Mouse (Mus musculus) liver, embryonic 13.5 days (tissue): ENCODE data around the gene Pard3b. TPM values are rescaled to one million over a fixed set of nuclear protein-coding genes. Genes with fewer than 3 reads are reported as not detected.
A peak's percentile ranks its signal among the peaks of the same experiment; 100 is the strongest.

Experiments
- ATAC-seq: fragments of 200-750 bp; cut with Nextera tagmentation; 2 replicates; pipeline ENCODE4 v1.8.0; 2017; ENCODE audit warnings: low read depth, mild to moderate bottlenecking, moderate number of reproducible peaks, moderate library complexity
- DNase-seq: peaks from one replicate; pipeline ENCODE4 v3.0.0; 2022
- H3K27ac ChIP-seq: fragments of 300-500 bp; sonication (generic); 2 replicates; pipeline ENCODE4 v1.5.1; 2015; ENCODE audit warnings: moderate library complexity, mild to moderate bottlenecking, inconsistent platforms
- H3K27me3 ChIP-seq: fragments of 300-500 bp; sonication (generic); 2 replicates; pipeline ENCODE4 v1.6.1; 2015; ENCODE audit warnings: mild to moderate bottlenecking, inconsistent platforms
- H3K36me3 ChIP-seq: fragments of 300-500 bp; sonication (generic); 2 replicates; pipeline ENCODE4 v1.6.1; 2015; ENCODE audit warnings: mild to moderate bottlenecking, inconsistent platforms
- H3K4me1 ChIP-seq: fragments of 300-500 bp; sonication (generic); replicated peaks from 2 replicates; pipeline ENCODE4 v1.6.1; 2015; ENCODE audit warnings: inconsistent platforms
- H3K4me2 ChIP-seq: fragments of 300-500 bp; sonication (generic); 2 replicates; pipeline ENCODE4 v1.6.1; 2015; ENCODE audit warnings: inconsistent platforms, mild to moderate bottlenecking, moderate library complexity
- H3K4me3 ChIP-seq: fragments of 300-500 bp; sonication (generic); replicated peaks from 2 replicates; pipeline ENCODE4 v1.5.1; 2015; ENCODE audit warnings: mild to moderate bottlenecking, inconsistent platforms
- H3K9ac ChIP-seq: fragments of 300-500 bp; sonication (generic); 2 replicates; pipeline ENCODE4 v1.6.1; 2015; ENCODE audit warnings: mild to moderate bottlenecking, inconsistent platforms
- H3K9me3 ChIP-seq: fragments of 300-500 bp; sonication (generic); replicated peaks from 2 replicates; pipeline ENCODE4 v1.6.1; 2016; ENCODE audit warnings: inconsistent platforms
- WGBS: fragments of 180-500 bp; shearing (Covaris S2); methylation state at CpG from one replicate; pipeline ENCODE4 v1.1.7; 2015; ENCODE audit not compliant: insufficient replicate concordance; 5-methylcytosine and 5-hydroxymethylcytosine counted together
- polyA plus RNA-seq: library from polyadenylated mRNA; unstranded; fragments of >200 nt; fragmentation: Nextera tagmentation; extraction: Ambion mirVana; gene quantifications from 2 replicates; pipeline ENCODE4 v1.2.1, GENCODE M21; 2015

Pard3b gene
- polyA plus RNA-seq, 1 experiment from 2014 or later: 2.2 TPM

DNA sequence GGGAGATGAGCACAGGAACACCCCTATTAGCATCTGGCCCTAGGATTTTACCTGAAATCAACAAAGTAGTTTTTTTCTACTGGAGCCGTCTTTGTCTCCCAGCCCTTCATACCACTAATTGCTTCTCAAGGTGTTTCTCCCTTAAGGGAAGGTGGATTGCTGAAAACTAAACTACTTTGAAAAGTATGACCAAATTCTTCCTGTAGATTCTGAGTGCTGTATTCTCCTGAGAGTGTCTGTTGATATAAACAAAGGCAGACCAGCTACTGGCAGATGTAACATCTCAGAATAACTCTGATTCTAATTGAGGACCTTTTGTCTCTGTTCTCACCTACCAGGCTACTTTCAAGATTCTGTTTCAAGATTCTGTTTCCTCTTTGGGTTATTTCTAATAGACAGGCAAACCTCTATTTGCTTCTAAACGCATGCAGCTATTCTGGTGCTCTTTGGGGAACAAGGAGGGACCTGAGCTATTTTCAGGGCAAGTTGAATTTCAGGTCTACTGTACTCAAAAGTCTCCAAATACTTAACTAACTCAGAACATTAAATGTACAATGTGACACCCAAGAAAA is 563.1 kb downstream of the Pard3b start:
- no peaks in the 10 kb centered on the region for H3K36me3 ChIP-seq
- 53% methylated on average over 2 of the region's 2 CpGs for WGBS
- H3K27ac ChIP-seq: no peak overlapping the region
- H3K9ac ChIP-seq: no peak overlapping the region
- DNase-seq (no peak), ATAC-seq (no peak)
- no peak overlapping the region for H3K4me3 ChIP-seq
- H3K4me1 ChIP-seq: no peaks in the 10 kb centered on the region
- H3K27me3 ChIP-seq: no peaks in the 10 kb centered on the region
- no peak overlapping the region for H3K4me2 ChIP-seq
- no peaks in the 10 kb centered on the region for H3K9me3 ChIP-seq

DNA sequence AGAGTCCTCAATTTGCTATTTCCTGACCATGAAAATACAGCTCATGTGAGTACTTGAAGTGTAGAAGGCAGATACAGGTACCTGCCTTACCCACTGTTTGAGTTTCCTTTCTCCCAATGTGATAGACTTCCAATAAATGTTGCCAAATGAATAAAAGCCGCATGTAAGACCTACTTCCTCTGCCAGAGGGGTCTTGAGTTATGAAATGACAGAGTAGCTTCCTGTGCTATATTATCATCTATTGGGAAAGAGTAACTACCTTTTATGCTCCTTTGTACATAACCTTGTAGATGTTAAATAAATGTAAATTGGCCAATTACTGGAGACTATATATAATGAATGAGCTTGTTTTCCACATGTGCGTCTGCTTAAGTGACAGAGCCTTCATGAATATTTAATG is 574.7 kb downstream of the Pard3b start:
- Histone ChIP-seq H3K9ac (no peak overlapping the region), H3K9me3 (no peaks in the 10 kb centered on the region), H3K4me1 (no peaks in the 10 kb centered on the region), H3K27me3 (no peaks in the 10 kb centered on the region), H3K36me3 (no peaks in the 10 kb centered on the region), H3K4me3 (no peak overlapping the region), H3K4me2 (no peak overlapping the region), H3K27ac (no peak overlapping the region)
- ATAC-seq: no peak
- 64% methylated on average over 2 of the region's 2 CpGs for WGBS
- no peak for DNase-seq

DNA sequence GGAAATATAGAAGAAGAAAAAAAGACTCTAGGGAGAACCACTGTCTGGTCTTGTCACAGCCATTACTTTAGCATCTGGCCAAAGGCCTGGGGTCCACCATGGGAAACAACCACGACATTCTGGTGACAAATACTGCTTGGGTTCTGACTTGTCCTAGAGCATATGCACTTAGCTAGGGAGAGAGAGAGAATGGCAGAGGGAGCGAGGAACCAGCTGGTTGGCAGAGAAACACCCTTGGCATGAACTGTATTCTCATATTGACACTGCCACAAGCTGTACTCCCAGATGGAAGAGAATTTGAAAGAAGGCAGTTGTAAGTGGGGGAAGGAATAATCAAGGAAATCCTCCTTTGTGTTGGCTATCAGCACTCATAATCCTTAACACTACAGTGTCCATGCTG is 577.2 kb downstream of the Pard3b start:
- Histone ChIP-seq H3K4me2 (no peak overlapping the region), H3K4me3 (no peak overlapping the region), H3K27ac (no peak overlapping the region), H3K27me3 (no peaks in the 10 kb centered on the region), H3K9ac (no peak overlapping the region), H3K36me3 (no peaks in the 10 kb centered on the region), H3K9me3 (no peaks in the 10 kb centered on the region), H3K4me1 (no peaks in the 10 kb centered on the region)
- DNase-seq (no peak), ATAC-seq (no peak)
- WGBS: 52% methylated on average over 2 of the region's 2 CpGs

DNA sequence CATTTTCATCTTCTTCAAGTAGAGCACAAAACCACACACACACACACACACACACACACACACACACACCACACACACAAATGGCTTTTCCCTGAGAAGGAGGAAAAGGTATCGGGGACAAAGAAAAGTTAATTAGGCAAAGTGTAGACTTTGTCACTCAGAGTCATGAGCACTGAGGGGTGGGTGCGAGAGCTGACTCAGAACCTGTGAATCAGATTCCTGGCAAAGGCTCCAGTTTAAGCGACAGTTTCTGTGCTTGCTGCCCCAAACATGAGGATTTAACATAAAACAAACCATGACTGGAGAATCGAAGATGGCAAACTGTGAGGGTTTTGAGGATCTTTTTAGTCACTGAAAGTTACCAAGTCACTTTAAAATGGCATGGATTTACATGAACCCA is 577.9 kb downstream of the Pard3b start:
- DNase-seq (no peak), ATAC-seq (no peak)
- WGBS: 64% methylated on average over 4 of the region's 4 CpGs
- Histone ChIP-seq H3K36me3 (no peaks in the 10 kb centered on the region), H3K9ac (no peak overlapping the region), H3K4me3 (no peak overlapping the region), H3K4me1 (no peaks in the 10 kb centered on the region), H3K27ac (no peak overlapping the region), H3K27me3 (no peaks in the 10 kb centered on the region), H3K4me2 (no peak overlapping the region), H3K9me3 (no peaks in the 10 kb centered on the region)

- Histone ChIP-seq H3K9me3 (no peaks in the 10 kb centered on the region), H3K27me3 (no peaks in the 10 kb centered on the region), H3K4me2 (no peak overlapping the region), H3K36me3 (no peaks in the 10 kb centered on the region), H3K27ac (no peak overlapping the region), H3K9ac (no peak overlapping the region), H3K4me3 (no peak overlapping the region), H3K4me1 (no peaks in the 10 kb centered on the region)
- WGBS: 36% methylated on average over 5 of the region's 5 CpGs
- DNase-seq (no peak), ATAC-seq (no peak)
These were observed 590.5 kb downstream of the Pard3b start for GRCm38 (mm10) chr1:62229129-62229528.

- no peaks in the 10 kb centered on the region for H3K36me3 ChIP-seq
- H3K9me3 ChIP-seq: no peaks in the 10 kb centered on the region
- no peak overlapping the region for H3K27ac ChIP-seq
- no peak for DNase-seq
- ATAC-seq: 0 out of 2 replicates have a peak, but pooled peaks have one; percentile 34
- no peak overlapping the region for H3K4me2 ChIP-seq
- H3K4me3 ChIP-seq: no peak overlapping the region
- WGBS: 52% methylated on average over 1 of the region's 1 CpGs
- no peak overlapping the region for H3K9ac ChIP-seq
- H3K27me3 ChIP-seq: no peaks in the 10 kb centered on the region
- no peaks in the 10 kb centered on the region for H3K4me1 ChIP-seq
These were observed 595.4 kb downstream of the Pard3b start for GRCm38 (mm10) chr1:62234039-62234438.

DNA sequence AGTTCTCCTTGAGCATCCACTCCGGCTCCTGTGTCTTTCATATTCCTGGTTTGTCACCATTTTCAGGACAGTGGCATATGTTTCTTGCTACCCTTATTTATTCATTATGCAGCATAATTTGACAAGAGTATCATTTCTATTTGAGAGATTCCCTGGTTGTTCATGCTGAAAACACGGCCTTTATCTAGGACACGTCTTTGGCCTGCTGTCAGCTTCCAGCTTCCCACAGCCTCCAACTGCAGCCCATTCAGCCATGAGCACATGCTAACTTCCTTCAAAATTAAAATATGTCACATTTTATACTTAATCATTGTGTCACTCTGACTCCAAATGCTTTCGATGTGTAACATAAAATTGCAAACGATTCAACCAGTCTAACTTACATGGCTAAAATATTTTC is 596.5 kb downstream of the Pard3b start:
- Histone ChIP-seq H3K9ac (no peak overlapping the region), H3K4me2 (no peak overlapping the region), H3K27ac (no peak overlapping the region), H3K27me3 (no peaks in the 10 kb centered on the region), H3K36me3 (no peaks in the 10 kb centered on the region), H3K4me3 (no peak overlapping the region), H3K4me1 (no peaks in the 10 kb centered on the region), H3K9me3 (no peaks in the 10 kb centered on the region)
- 68% methylated on average over 5 of the region's 5 CpGs for whole genome bisulfite sequencing
- ATAC-seq: no peak
- no peak for DNase-seq

DNA sequence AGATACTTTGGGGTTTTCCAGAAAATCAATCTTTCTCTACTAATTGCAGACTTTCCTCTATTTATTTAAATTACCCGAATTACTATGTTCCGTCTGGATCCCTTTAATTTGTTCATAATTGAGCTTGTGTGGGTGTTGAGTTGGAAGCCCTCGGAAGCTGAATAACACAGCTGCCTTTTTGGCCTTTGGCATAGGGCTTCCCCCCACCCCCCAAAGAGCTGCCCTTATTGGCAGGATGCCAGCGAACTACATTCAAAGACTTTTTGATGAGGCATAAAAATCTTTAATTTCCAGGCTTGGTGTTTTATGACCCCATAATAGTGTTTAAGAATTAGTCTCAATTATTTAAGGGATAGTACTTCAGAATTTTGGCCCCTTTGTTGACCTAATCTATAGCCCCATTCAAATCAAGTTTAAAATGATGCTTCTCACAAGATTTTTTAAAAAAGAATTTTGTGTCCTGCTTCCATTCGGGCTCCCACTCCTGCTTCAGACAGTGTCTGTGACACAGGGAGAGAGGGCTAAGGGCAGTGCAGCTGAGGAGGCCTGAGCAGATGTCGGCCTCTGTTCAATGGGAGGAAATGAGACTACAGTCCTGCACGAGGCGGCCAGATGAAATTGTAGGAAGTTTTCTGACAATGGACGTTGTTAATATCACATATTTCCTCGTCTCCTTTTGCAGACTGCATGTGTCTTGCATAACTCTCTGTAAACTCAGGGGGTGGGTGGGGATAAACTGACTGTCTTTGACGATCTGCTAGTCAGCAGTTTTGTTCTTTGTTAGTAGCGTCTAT is 605.8 kb downstream of the Pard3b start:
- H3K9ac ChIP-seq: no peak overlapping the region
- H3K27me3 ChIP-seq: no peaks in the 10 kb centered on the region
- no peak overlapping the region for H3K4me2 ChIP-seq
- 48% methylated on average over 12 of the region's 12 CpGs for WGBS
- H3K36me3 ChIP-seq: no peaks in the 10 kb centered on the region
- H3K9me3 ChIP-seq: no peaks in the 10 kb centered on the region
- H3K27ac ChIP-seq: no peak overlapping the region
- ATAC-seq (no peak), DNase-seq (no peak)
- H3K4me3 ChIP-seq: no peak overlapping the region
- no peaks in the 10 kb centered on the region for H3K4me1 ChIP-seq

- DNase-seq: no peak
- ATAC-seq: no peak
- 46% methylated on average over 1 of the region's 1 CpGs for WGBS
These were observed 613.8 kb downstream of the Pard3b start for GRCm38 (mm10) chr1:62252432-62252831.

DNA sequence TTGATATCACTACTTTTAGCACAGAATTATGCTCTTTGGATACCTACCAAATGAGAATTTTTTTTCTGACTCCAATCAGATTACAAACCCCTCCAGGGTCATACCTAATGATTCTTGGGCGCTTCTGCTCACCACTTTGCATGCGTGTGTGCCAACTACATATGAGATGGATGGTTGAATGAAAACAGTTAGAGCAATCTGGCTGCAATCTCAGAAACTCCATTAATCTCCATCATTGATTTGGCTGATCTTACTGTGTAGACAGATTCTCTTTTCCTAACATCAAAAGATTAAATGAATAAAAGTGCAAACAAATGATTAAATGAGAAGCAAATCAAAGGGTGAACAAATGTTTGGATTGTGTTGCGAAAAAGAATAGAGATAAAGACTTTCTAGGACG is 615.7 kb downstream of the Pard3b start:
- Histone ChIP-seq H3K4me1 (no peaks in the 10 kb centered on the region), H3K27me3 (no peaks in the 10 kb centered on the region), H3K27ac (no peak overlapping the region), H3K4me2 (no peak overlapping the region), H3K9me3 (no peaks in the 10 kb centered on the region), H3K4me3 (no peak overlapping the region), H3K36me3 (no peaks in the 10 kb centered on the region), H3K9ac (no peak overlapping the region)
- no peak for DNase-seq
- 68% methylated on average over 4 of the region's 4 CpGs for WGBS
- ATAC-seq: no peak

More at GRCm38 (mm10) chr1:62252432-62252831, 613.8 kb downstream of the Pard3b start:
- H3K9ac ChIP-seq: no peak overlapping the region
- no peaks in the 10 kb centered on the region for H3K4me1 ChIP-seq
- no peak overlapping the region for H3K4me3 ChIP-seq
- H3K9me3 ChIP-seq: no peaks in the 10 kb centered on the region
- no peak overlapping the region for H3K27ac ChIP-seq
- no peak overlapping the region for H3K4me2 ChIP-seq
- no peaks in the 10 kb centered on the region for H3K27me3 ChIP-seq
- no peaks in the 10 kb centered on the region for H3K36me3 ChIP-seq

DNA sequence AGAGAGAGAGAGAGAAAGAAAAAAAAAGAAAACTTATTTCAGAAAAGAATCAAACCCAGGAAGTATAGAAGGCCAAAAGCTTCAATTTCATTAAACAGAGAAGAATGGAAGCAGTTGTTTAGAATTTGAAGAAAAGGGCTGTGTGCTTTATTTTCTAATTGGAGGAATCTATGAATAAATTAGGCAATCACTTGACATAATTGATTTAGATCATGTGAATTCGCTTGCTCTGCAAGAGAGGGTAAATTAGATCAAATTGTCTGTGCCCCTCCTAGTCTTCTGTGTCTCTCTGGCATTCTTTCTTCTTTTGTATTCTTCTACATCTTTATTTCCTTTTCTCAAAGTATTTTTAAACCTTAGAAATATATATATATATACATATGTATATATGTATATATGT is 616.3 kb downstream of the Pard3b start:
- no peaks in the 10 kb centered on the region for H3K27me3 ChIP-seq
- no peak overlapping the region for H3K27ac ChIP-seq
- no peaks in the 10 kb centered on the region for H3K9me3 ChIP-seq
- WGBS: 56% methylated on average over 1 of the region's 1 CpGs
- no peak for ATAC-seq
- DNase-seq: no peak
- H3K36me3 ChIP-seq: no peaks in the 10 kb centered on the region
- no peaks in the 10 kb centered on the region for H3K4me1 ChIP-seq
- H3K9ac ChIP-seq: no peak overlapping the region
- no peak overlapping the region for H3K4me2 ChIP-seq
- H3K4me3 ChIP-seq: no peak overlapping the region

- H3K4me1 ChIP-seq: no peaks in the 10 kb centered on the region
- no peak overlapping the region for H3K4me2 ChIP-seq
- ATAC-seq (no peak), DNase-seq (no peak)
- no peaks in the 10 kb centered on the region for H3K27me3 ChIP-seq
- no peak overlapping the region for H3K4me3 ChIP-seq
- H3K9ac ChIP-seq: no peak overlapping the region
- WGBS: 48% methylated on average over 3 of the region's 3 CpGs
- H3K27ac ChIP-seq: no peak overlapping the region
- H3K9me3 ChIP-seq: no peaks in the 10 kb centered on the region
- H3K36me3 ChIP-seq: no peaks in the 10 kb centered on the region
These were observed 637.8 kb downstream of the Pard3b start for GRCm38 (mm10) chr1:62276466-62276865.
